ENCODE assay signal across 10 mouse cellular contexts in the genomic region with DNA sequence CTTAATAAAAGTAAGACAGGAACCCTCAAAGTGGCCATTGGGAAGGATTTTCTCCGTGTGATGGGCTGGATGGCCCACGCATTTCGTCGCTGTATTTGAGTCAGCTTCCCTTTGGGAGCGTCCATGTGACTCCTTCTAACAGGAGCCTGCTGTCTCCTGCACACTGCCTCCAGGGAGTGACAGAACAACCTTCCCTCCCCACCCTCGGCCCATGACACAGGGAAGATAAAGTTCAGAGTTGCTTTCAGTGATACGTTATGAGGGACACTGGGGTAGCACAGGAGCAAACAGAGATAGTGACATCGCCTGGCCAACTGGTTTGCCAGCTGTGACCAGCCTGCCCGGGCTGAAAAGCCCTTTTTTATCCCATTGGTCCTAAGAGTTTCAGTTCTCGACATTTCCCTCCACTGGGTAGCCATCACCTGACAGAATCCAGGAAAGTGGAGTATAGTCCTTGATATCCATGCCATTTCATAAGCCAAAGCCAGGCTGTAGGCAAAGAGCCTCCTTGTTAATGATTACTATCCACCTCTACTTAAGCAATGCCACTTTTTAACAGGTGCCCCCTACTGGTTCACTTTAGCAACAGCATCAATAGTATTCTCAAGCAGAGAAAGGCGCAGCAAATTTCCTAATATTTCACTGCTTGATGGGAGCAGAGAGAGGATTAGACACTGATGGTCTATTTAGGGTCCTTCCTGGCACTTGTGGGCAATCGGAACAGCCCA.
DNase-seq lines count a peak whose midpoint lies in the region; ATAC-seq lines count a peak whose summit lies in the region.
"Had no signal": no experiment of that assay in that cellular context is flagged by ENCODE, and none has a peak within 500 bp of the region (broad histone marks: within the 10 kb centered on the region; RNA-seq: fewer than 3 reads in every experiment).

No protein-coding gene starts in this region.

- no peaks in the 10 kb centered on the region for H3K4me1 ChIP-seq in hindbrain, embryonic 11.5 days (replicated peaks; ENCODE audit: control insufficient read depth, insufficient read depth, low read length)
- H3K4me1 ChIP-seq in hindbrain, embryonic 10.5 days (replicated peaks), result peaks cover 22% of the 10 kb centered on the region
- H3K4me1 ChIP-seq in intestine, embryonic 15.5 days (replicated peaks), result no peaks in the 10 kb centered on the region
- peaks cover 12% of the 10 kb centered on the region for H3K4me1 ChIP-seq in midbrain, embryonic 15.5 days
- H3K4me1 ChIP-seq: lung, embryonic 15.5 days had no signal

- peak; percentile 56 for DNase-seq in hindbrain, embryonic 11.5 days (ENCODE audit: low spot score)
- DNase-seq in hindbrain, embryonic 10.5 days (ENCODE audit: low spot score), result no peak
- DNase-seq in thymus, postnatal 25 days, result peak; percentile 3
- DNase-seq in thymus, postnatal 10 days (ENCODE audit: low spot score in 2 of 2), result no peak
- peak; percentile 9 for DNase-seq in yolk sac, embryonic 10.5 days (ENCODE audit: low spot score)
- no peak for DNase-seq in spleen, postnatal 10 days (ENCODE audit: low spot score in 2 of 2)
- DNase-seq: spleen, adult 18-20 months had no signal

- 72% methylated on average over 12 of the region's 12 CpGs for WGBS in hindbrain, embryonic 11.5 days
- WGBS in hindbrain, embryonic 10.5 days, result 71% methylated on average over 12 of the region's 12 CpGs
- WGBS in intestine, embryonic 15.5 days, result 60% methylated on average over 12 of the region's 12 CpGs
- WGBS in midbrain, embryonic 15.5 days, result 74% methylated on average over 12 of the region's 12 CpGs

- H3K9me3 ChIP-seq in hindbrain, embryonic 11.5 days (ENCODE audit: control insufficient read depth, low read length), result no peaks in the 10 kb centered on the region
- H3K9me3 ChIP-seq in hindbrain, embryonic 10.5 days, result no peaks in the 10 kb centered on the region
- no peaks in the 10 kb centered on the region for H3K9me3 ChIP-seq in intestine, embryonic 15.5 days
- H3K9me3 ChIP-seq in midbrain, embryonic 15.5 days, result no peaks in the 10 kb centered on the region
- H3K9me3 ChIP-seq: lung, embryonic 15.5 days had no signal

- H3K9ac ChIP-seq in hindbrain, embryonic 11.5 days (ENCODE audit: low read depth, low read length), result no peak overlapping the region
- H3K9ac ChIP-seq in intestine, embryonic 15.5 days, result no peak overlapping the region
- no peak overlapping the region for H3K9ac ChIP-seq in midbrain, embryonic 15.5 days
- H3K9ac ChIP-seq: lung, embryonic 15.5 days had no signal

- H3K36me3 ChIP-seq in hindbrain, embryonic 11.5 days (ENCODE audit: control insufficient read depth, insufficient read depth, low read length), result no peaks in the 10 kb centered on the region
- H3K36me3 ChIP-seq in hindbrain, embryonic 10.5 days, result no peaks in the 10 kb centered on the region
- H3K36me3 ChIP-seq in intestine, embryonic 15.5 days, result no peaks in the 10 kb centered on the region
- no peaks in the 10 kb centered on the region for H3K36me3 ChIP-seq in midbrain, embryonic 15.5 days (replicated peaks)
- H3K36me3 ChIP-seq: lung, embryonic 15.5 days had no signal

- 0 out of 2 replicates have a peak, but pooled peaks cover 2% of the 10 kb centered on the region for H3K27me3 ChIP-seq in hindbrain, embryonic 11.5 days (ENCODE audit: control insufficient read depth, insufficient read depth, low read length)
- H3K27me3 ChIP-seq in hindbrain, embryonic 10.5 days (ENCODE audit: insufficient read depth, poor library complexity, severe bottlenecking), result 0 out of 2 replicates have a peak, but pooled peaks cover 4% of the 10 kb centered on the region
- H3K27me3 ChIP-seq in intestine, embryonic 15.5 days (replicated peaks), result no peaks in the 10 kb centered on the region
- no peaks in the 10 kb centered on the region for H3K27me3 ChIP-seq in midbrain, embryonic 15.5 days (replicated peaks)
- H3K27me3 ChIP-seq: lung, embryonic 15.5 days had no signal

- H3K4me3 ChIP-seq in hindbrain, embryonic 11.5 days (ENCODE audit: low read depth, low read length), result no peak overlapping the region
- no peak overlapping the region for H3K4me3 ChIP-seq in hindbrain, embryonic 10.5 days
- no peak overlapping the region for H3K4me3 ChIP-seq in intestine, embryonic 15.5 days (replicated peaks)
- H3K4me3 ChIP-seq in midbrain, embryonic 15.5 days, result no peak overlapping the region
- H3K4me3 ChIP-seq: lung, embryonic 15.5 days had no signal

- no peak for ATAC-seq in hindbrain, embryonic 11.5 days (ENCODE audit: low FRiP score)
- ATAC-seq in intestine, embryonic 15.5 days, result peak; percentile 77
- no peak for ATAC-seq in midbrain, embryonic 15.5 days (replicated peaks)

- no peak overlapping the region for H3K27ac ChIP-seq in hindbrain, embryonic 11.5 days (ENCODE audit: low read depth, low read length)
- no peak overlapping the region for H3K27ac ChIP-seq in hindbrain, embryonic 10.5 days
- no peak overlapping the region for H3K27ac ChIP-seq in intestine, embryonic 15.5 days
- H3K27ac ChIP-seq in midbrain, embryonic 15.5 days, result no peak overlapping the region
- H3K27ac ChIP-seq: lung, embryonic 15.5 days had no signal

- no peak overlapping the region for H3K4me2 ChIP-seq in hindbrain, embryonic 11.5 days (replicated peaks; ENCODE audit: low read depth, low read length)
- no peak overlapping the region; the same call in 1 of the 2 replicates for H3K4me2 ChIP-seq in intestine, embryonic 15.5 days (replicated peaks)
- H3K4me2 ChIP-seq in midbrain, embryonic 15.5 days, result no peak overlapping the region
- H3K4me2 ChIP-seq: lung, embryonic 15.5 days had no signal

Comparison
In these comparisons a context has a peak if more than half of its experiments do, and no peak if none do; other contexts are left out.
1. DNase-seq: peak in hindbrain, embryonic 11.5 days (single experiment), thymus, postnatal 25 days (single experiment) and yolk sac, embryonic 10.5 days (single experiment); none in hindbrain, embryonic 10.5 days (single experiment), thymus, postnatal 10 days (0 of 2) and spleen, postnatal 10 days (0 of 2).